Mouse (Mus musculus) kidney, embryonic 15.5 days (tissue): Measurements from ENCODE around the gene Adamts20. TPM values are rescaled to one million over a fixed set of nuclear protein-coding genes. Genes with fewer than 3 reads are reported as not detected.

Experiments used
- ATAC-seq: fragments of 200-750 bp; cut with Nextera tagmentation; replicated peaks from 2 replicates; pipeline ENCODE4 v1.8.0; 2017; ENCODE audit warnings: moderate TSS enrichment; ENCODE audit not compliant: low FRiP score
- H3K27ac ChIP-seq: fragments of 300-500 bp; sonication (generic); 2 replicates; pipeline ENCODE4 v1.5.1; 2015; ENCODE audit warnings: mild to moderate bottlenecking, inconsistent platforms
- H3K27me3 ChIP-seq: fragments of 300-500 bp; sonication (generic); 2 replicates; pipeline ENCODE4 v1.6.1; 2015; ENCODE audit warnings: inconsistent platforms
- H3K36me3 ChIP-seq: fragments of 300-500 bp; sonication (generic); 2 replicates; pipeline ENCODE4 v1.6.1; 2015; ENCODE audit warnings: inconsistent platforms
- H3K4me1 ChIP-seq: fragments of 300-500 bp; sonication (generic); 2 replicates; pipeline ENCODE4 v1.6.1; 2015; ENCODE audit warnings: inconsistent platforms
- H3K4me2 ChIP-seq: fragments of 300-500 bp; sonication (generic); 2 replicates; pipeline ENCODE4 v1.6.1; 2015; ENCODE audit warnings: moderate library complexity, mild to moderate bottlenecking, inconsistent platforms
- H3K4me3 ChIP-seq: fragments of 300-500 bp; sonication (generic); replicated peaks from 2 replicates; pipeline ENCODE4 v1.5.1; 2015; ENCODE audit warnings: mild to moderate bottlenecking, inconsistent platforms
- H3K9ac ChIP-seq: fragments of 300-500 bp; sonication (generic); 2 replicates; pipeline ENCODE4 v1.6.1; 2015; ENCODE audit warnings: mild to moderate bottlenecking, inconsistent platforms
- H3K9me3 ChIP-seq: fragments of 300-500 bp; sonication (generic); replicated peaks from 2 replicates; pipeline ENCODE4 v1.6.1; 2016; ENCODE audit warnings: inconsistent platforms
- WGBS: fragments of 180-500 bp; shearing (Covaris S2); methylation state at CpG from one replicate; pipeline ENCODE4 v1.1.7; 2015; ENCODE audit warnings: mixed read lengths; 5-methylcytosine and 5-hydroxymethylcytosine counted together
- polyA plus RNA-seq: library from polyadenylated mRNA; unstranded; fragments of >200 nt; fragmentation: Nextera tagmentation; extraction: Ambion mirVana; gene quantifications from 2 replicates; pipeline ENCODE4 v1.2.1, GENCODE M21; 2015

Adamts20 gene
- polyA plus RNA-seq, 1 experiment from 2014 or later, result 3.6 TPM

GRCm38 (mm10) chr15:94263866-94264496 lies 201.2 kb downstream of the Adamts20 start:
- H3K27ac ChIP-seq, result no peak overlapping the region
- ATAC-seq, result no peak
- H3K27me3 ChIP-seq, result no peaks in the 10 kb centered on the region
- no peak overlapping the region for H3K9ac ChIP-seq
- H3K36me3 ChIP-seq, result no peaks in the 10 kb centered on the region
- peaks cover 16% of the 10 kb centered on the region for H3K4me1 ChIP-seq
- no peak overlapping the region for H3K4me2 ChIP-seq
- WGBS, result 63% methylated on average over 8 of the region's 8 CpGs
- no peaks in the 10 kb centered on the region for H3K9me3 ChIP-seq
- no peak overlapping the region for H3K4me3 ChIP-seq

- Histone ChIP-seq H3K4me1 (peaks cover 16% of the 10 kb centered on the region), H3K27me3 (no peaks in the 10 kb centered on the region), H3K9me3 (no peaks in the 10 kb centered on the region), H3K4me3 (no peak overlapping the region), H3K36me3 (no peaks in the 10 kb centered on the region), H3K9ac (no peak overlapping the region), H3K27ac (no peak overlapping the region), H3K4me2 (no peak overlapping the region)
- peak; percentile 75; the same call in 1 of the 2 replicates for ATAC-seq
- WGBS, result 25% methylated on average over 10 of the region's 10 CpGs
Observed at GRCm38 (mm10) chr15:94263241-94263640, 202.0 kb downstream of the Adamts20 start.

DNA sequence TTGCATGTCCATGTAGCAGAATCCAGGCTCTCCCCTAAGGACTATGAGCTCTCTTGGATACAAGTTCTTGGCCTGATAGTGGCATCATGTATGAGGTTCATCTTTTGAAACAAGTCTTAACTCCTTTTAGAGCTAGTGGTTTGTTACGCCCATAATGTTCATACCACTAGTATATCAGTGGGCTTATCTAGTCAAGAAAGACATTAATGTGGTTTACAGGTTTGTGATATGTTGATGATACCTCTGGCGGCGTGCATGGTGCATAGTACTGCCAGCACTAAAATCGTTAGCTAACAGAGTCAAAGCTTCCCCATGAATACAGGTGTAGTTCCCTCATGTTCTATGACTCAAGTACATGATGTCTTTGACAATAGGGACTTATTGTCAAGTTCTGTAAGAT lies 205.7 kb downstream of the Adamts20 start:
- Histone ChIP-seq H3K4me1 (peaks cover 16% of the 10 kb centered on the region), H3K27me3 (no peaks in the 10 kb centered on the region), H3K9ac (no peak overlapping the region), H3K9me3 (no peaks in the 10 kb centered on the region), H3K4me2 (no peak overlapping the region), H3K4me3 (no peak overlapping the region), H3K27ac (no peak overlapping the region), H3K36me3 (no peaks in the 10 kb centered on the region)
- WGBS, result 94% methylated on average over 4 of the region's 4 CpGs
- no peak for ATAC-seq

DNA sequence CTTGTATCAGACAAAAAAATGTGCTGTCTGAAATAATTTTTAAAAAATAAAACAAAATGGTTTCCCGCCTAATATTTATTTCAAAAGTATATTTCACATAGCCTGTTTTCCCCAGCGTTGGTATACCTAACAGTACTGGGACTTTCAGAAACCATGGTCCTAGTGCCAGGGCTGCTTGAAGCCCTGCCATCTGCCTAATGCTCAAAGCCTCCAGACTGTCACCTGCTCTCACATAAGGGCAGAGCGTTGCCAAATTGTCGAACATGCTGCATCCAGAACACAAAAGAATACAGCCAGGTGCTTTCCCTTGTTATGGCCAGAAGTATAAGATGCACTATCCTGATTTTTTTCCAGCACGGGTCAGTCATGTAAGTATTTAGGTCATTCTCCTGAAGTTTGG lies 209.7 kb downstream of the Adamts20 start:
- no peak for ATAC-seq
- 97% methylated on average over 5 of the region's 5 CpGs for WGBS
- H3K9me3 ChIP-seq, result no peaks in the 10 kb centered on the region
- no peaks in the 10 kb centered on the region for H3K4me1 ChIP-seq
- H3K4me2 ChIP-seq, result no peak overlapping the region
- no peaks in the 10 kb centered on the region for H3K36me3 ChIP-seq
- H3K27ac ChIP-seq, result no peak overlapping the region
- no peaks in the 10 kb centered on the region for H3K27me3 ChIP-seq
- H3K4me3 ChIP-seq, result no peak overlapping the region
- no peak overlapping the region for H3K9ac ChIP-seq

DNA sequence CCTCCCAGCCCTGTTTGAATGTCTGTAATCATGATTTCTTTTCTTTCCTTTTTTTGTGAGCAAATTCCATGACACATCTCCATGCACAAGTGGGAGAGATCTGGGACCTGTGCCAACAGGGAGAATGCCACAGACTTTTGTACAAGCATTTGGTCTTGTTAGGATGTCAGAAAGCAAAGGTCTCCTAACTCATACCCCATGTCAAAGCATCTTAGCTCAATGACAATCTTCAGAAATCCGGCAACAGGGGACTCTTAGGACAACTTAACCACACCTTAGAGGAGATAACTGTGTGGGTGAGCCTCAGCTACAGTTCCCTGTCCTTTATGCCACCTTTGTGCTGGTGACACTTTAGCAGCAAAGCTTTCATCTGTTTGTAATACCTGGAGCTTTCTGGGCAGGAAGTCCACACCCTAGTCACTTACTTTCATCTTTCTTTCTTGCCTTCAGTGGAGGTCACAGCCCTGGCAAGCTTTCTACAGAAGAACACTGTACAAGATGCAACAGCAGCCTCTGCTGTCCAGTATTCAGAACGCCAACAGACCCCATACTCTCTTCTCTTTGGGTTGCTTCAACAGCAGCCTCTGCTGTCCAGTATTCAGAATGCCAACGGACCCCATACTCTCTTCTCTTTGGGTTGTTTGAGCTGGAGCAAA lies 210.2 kb downstream of the Adamts20 start:
- H3K27me3 ChIP-seq, result no peaks in the 10 kb centered on the region
- H3K9me3 ChIP-seq, result no peaks in the 10 kb centered on the region
- no peaks in the 10 kb centered on the region for H3K4me1 ChIP-seq
- no peak overlapping the region for H3K27ac ChIP-seq
- WGBS, result 82% methylated on average over 3 of the region's 3 CpGs
- H3K36me3 ChIP-seq, result no peaks in the 10 kb centered on the region
- no peak overlapping the region for H3K9ac ChIP-seq
- H3K4me2 ChIP-seq, result no peak overlapping the region
- H3K4me3 ChIP-seq, result no peak overlapping the region
- ATAC-seq, result no peak; the same call in 1 of the 2 replicates

DNA sequence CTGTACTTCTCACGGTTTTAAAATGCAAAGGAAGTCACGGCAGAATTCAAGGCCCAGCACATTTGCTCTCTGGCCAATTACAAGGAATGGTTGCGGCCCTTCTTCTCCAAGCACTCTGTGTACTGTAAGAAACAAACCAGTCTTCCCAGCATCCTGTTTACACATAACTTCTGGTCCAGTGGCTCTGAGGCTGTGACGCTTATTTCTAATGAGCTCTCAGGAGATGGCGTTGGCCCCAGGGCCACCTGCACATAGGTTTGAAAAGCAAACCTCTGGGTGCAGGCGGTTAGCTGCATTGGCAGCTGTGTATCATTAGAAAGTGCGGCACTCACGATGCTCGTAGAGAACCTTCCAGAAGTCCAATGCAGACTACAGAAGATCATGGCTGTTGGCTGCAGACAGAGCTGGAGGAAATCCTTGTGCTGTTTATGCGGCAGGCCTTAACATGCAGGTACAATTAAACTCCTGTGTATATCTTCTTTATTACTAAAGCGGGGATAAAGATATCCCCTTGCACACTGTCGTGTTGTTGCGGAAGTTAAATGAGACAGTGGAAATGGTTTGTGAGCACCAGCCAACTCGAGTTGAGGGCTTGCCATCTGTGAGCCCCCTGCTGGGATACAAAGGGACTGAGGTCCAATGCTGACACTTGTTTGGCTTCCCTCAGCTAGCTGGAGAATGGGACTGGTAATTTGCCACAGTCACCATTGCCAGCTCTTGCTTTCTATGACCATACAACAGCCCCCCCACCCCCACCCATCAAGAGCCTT lies 210.9 kb downstream of the Adamts20 start:
- WGBS, result 83% methylated on average over 14 of the region's 14 CpGs
- ATAC-seq, result no peak
- H3K27ac ChIP-seq, result no peak overlapping the region

GRCm38 (mm10) chr15:94252962-94253712 lies 212.1 kb downstream of the Adamts20 start:
- ATAC-seq, result no peak
- H3K27ac ChIP-seq, result no peak overlapping the region
- 0 out of 2 replicates have a peak, but pooled peaks cover 4% of the 10 kb centered on the region for H3K4me1 ChIP-seq
- H3K9me3 ChIP-seq, result no peaks in the 10 kb centered on the region
- no peaks in the 10 kb centered on the region for H3K36me3 ChIP-seq
- WGBS, result 65% methylated on average over 13 of the region's 13 CpGs
- no peak overlapping the region for H3K4me3 ChIP-seq
- no peak overlapping the region for H3K4me2 ChIP-seq
- no peaks in the 10 kb centered on the region for H3K27me3 ChIP-seq
- H3K9ac ChIP-seq, result no peak overlapping the region

More for the DNA sequence above, 210.9 kb downstream of the Adamts20 start:
- Histone ChIP-seq H3K4me2 (no peak overlapping the region), H3K36me3 (no peaks in the 10 kb centered on the region), H3K9ac (no peak overlapping the region), H3K4me3 (no peak overlapping the region), H3K9me3 (no peaks in the 10 kb centered on the region), H3K27me3 (no peaks in the 10 kb centered on the region), H3K4me1 (no peaks in the 10 kb centered on the region)

GRCm38 (mm10) chr15:94249766-94250165 lies 215.5 kb downstream of the Adamts20 start:
- WGBS, result 67% methylated on average over 8 of the region's 8 CpGs
- ATAC-seq, result no peak; the same call in 1 of the 2 replicates
- no peaks in the 10 kb centered on the region for H3K27me3 ChIP-seq
- H3K36me3 ChIP-seq, result no peaks in the 10 kb centered on the region
- no peak overlapping the region for H3K9ac ChIP-seq
- H3K27ac ChIP-seq, result peak overlapping the region; percentile 75
- H3K4me2 ChIP-seq, result no peak overlapping the region
- no peak overlapping the region for H3K4me3 ChIP-seq
- H3K4me1 ChIP-seq, result peaks cover 8% of the 10 kb centered on the region
- no peaks in the 10 kb centered on the region for H3K9me3 ChIP-seq

DNA sequence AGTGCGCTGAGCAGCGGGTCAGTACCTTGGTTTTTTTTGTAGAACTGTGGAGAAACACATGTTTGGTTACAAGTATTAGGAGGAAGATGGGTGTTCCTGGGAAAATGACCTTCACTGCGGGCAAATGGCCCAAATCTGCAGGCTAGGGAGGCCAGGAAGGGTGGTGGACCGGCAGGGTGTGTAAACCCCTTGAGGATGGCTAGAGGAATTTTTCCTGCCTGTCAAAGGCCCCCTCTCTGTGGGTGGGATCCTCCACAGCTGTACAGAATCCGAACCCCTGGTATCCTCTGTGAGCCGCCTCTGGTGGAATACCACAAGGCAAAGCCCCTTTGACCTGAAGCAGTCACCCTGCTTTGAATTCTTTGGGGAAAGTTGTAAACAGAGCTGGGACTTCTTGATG lies 216.8 kb downstream of the Adamts20 start:
- H3K4me3 ChIP-seq, result no peak overlapping the region
- H3K27me3 ChIP-seq, result no peaks in the 10 kb centered on the region
- H3K4me1 ChIP-seq, result peaks cover 8% of the 10 kb centered on the region
- no peak overlapping the region for H3K9ac ChIP-seq
- H3K36me3 ChIP-seq, result no peaks in the 10 kb centered on the region
- WGBS, result 47% methylated on average over 6 of the region's 6 CpGs
- no peak for ATAC-seq
- no peaks in the 10 kb centered on the region for H3K9me3 ChIP-seq
- no peak overlapping the region for H3K4me2 ChIP-seq
- H3K27ac ChIP-seq, result peak overlapping the region; percentile 75

GRCm38 (mm10) chr15:94246669-94247068 lies 218.5 kb downstream of the Adamts20 start:
- Histone ChIP-seq H3K27ac (peak overlapping the region; percentile 52), H3K4me1 (peaks cover 8% of the 10 kb centered on the region), H3K4me3 (no peak overlapping the region), H3K4me2 (no peak overlapping the region), H3K27me3 (no peaks in the 10 kb centered on the region), H3K9ac (no peak overlapping the region), H3K9me3 (no peaks in the 10 kb centered on the region), H3K36me3 (no peaks in the 10 kb centered on the region)
- 39% methylated on average over 5 of the region's 5 CpGs for WGBS
- no peak for ATAC-seq

- Histone ChIP-seq H3K9me3 (no peaks in the 10 kb centered on the region), H3K9ac (no peak overlapping the region), H3K4me1 (peaks cover 8% of the 10 kb centered on the region), H3K27me3 (no peaks in the 10 kb centered on the region), H3K27ac (no peak overlapping the region), H3K4me3 (no peak overlapping the region), H3K4me2 (no peak overlapping the region), H3K36me3 (no peaks in the 10 kb centered on the region)
- WGBS, result 58% methylated on average over 2 of the region's 2 CpGs
- no peak for ATAC-seq
Observed at GRCm38 (mm10) chr15:94244336-94244735, 220.9 kb downstream of the Adamts20 start.

DNA sequence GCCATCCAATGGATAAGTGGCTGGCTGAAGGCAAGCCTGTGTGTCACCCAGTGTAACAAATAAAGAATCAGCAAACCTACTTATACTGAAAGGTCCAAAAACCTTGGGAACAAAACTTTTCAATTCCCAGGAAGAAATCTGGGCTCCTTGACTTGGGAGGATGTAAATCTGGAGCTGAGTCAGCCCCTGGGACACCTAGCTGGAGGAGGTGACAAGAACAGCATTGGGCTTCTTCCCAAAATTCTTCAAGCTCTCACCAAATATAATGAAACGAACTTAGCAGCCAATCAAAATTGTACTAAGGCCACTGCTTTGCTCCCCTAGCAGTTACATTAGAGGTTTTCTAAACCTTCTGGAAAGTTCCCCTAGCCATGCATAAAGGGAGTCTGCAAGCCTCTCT lies 223.1 kb downstream of the Adamts20 start:
- Histone ChIP-seq H3K4me1 (peaks cover 6% of the 10 kb centered on the region), H3K27me3 (no peaks in the 10 kb centered on the region), H3K4me2 (no peak overlapping the region), H3K9ac (no peak overlapping the region), H3K4me3 (no peak overlapping the region), H3K27ac (no peak overlapping the region), H3K9me3 (no peaks in the 10 kb centered on the region), H3K36me3 (no peaks in the 10 kb centered on the region)
- 81% methylated on average over 1 of the region's 1 CpGs for WGBS
- ATAC-seq, result no peak
